Mouse (Mus musculus): Measurements from ENCODE around the gene Rwdd3. TPM values are rescaled to one million over a fixed set of nuclear protein-coding genes. Genes with fewer than 3 reads are reported as not detected.

Rwdd3 gene
- polyA plus RNA-seq, 1 experiment from 2014 or later, result 11.1 TPM

DNA sequence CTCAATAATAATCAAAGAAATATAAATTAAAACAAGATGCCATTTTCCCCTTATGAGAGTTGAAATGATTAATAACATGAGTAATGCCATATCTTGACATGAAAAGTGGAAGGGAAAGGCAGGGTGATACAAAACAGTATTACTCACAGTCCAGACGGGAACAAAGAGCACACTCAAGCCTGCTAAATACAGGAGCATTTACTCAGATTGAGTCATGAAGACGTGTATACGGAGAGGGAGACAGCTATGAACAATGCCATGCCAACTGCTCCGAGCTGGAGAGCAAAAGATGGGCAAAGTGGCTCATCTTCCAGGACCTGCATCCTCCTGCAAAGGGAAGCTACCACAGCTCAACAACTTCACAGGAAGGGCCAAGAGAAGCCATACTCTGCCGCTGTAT lies 45.0 kb downstream of the Rwdd3 start:
- ChIA-PET CTCF (no interaction called here), POLR2A (no interaction called here)
- H3K27me3 ChIP-seq, result no peaks in the 10 kb centered on the region
- no peak for TF ChIP-seq CTCF (IDR thresholded peaks at IDR 0.05)
- ATAC-seq (no peak), DNase-seq (ENCODE audit: low read depth, low spot score) (no peak)
- in situ Hi-C loops (cut with MboI; ENCODE audit: low pct_unique_long_range_greater_than_20kb), result no loop called here

DNA sequence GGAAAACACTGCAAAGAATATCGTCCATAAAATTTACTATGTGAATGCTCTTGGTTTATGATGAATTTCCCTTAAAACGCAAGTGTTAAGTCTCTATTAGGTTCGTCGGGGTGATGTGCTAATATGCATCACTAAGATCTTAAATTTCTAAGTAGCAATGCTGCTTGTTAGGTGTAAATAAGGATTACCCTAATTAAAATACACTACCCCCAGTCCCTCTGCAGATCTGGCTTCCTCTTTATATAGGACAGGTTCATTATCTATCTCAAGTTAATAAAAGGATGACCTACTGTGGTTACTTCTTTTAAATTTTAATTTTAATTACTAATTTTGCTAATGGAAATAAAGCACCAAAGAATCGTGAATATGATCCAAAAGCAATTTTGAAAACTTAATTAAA lies 50.4 kb downstream of the Rwdd3 start:
- no peak for ATAC-seq
- no peak for TF ChIP-seq CTCF (IDR thresholded peaks at IDR 0.05)
- ChIA-PET CTCF (no interaction called here), POLR2A (no interaction called here)
- DNase-seq (ENCODE audit: low read depth, low spot score), result no peak
- in situ Hi-C loops (cut with MboI; ENCODE audit: low pct_unique_long_range_greater_than_20kb), result no loop called here
- peaks cover 4% of the 10 kb centered on the region for H3K27me3 ChIP-seq

DNA sequence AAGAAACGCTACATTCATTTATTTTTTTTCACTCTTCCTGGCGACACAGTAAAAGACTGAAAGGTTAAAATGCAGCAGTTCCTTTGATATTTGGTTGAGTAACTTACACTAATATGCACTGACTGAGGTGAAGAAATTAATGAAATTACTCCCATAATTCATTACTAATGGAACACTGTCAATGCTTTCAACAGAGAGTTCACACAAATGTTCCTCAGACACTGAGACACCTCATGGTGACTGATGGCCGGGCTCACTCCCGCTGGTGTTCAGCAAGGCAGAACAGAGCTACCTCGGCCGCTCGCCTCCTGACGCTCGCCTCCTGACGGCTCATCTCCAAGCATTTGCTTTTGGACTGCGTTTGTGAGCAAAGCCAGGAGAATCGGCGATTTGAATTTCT lies 54.9 kb downstream of the Rwdd3 start:
- CTCF ChIA-PET, result no interaction called here
- in situ Hi-C loops (cut with MboI; ENCODE audit: low pct_unique_long_range_greater_than_20kb), result no loop called here
- ATAC-seq (no peak), DNase-seq (ENCODE audit: low read depth, low spot score) (no peak)
- TF ChIP-seq CTCF (IDR thresholded peaks at IDR 0.05), result no peak
- POLR2A ChIA-PET, result no interaction called here
- peaks cover 4% of the 10 kb centered on the region for H3K27me3 ChIP-seq

DNA sequence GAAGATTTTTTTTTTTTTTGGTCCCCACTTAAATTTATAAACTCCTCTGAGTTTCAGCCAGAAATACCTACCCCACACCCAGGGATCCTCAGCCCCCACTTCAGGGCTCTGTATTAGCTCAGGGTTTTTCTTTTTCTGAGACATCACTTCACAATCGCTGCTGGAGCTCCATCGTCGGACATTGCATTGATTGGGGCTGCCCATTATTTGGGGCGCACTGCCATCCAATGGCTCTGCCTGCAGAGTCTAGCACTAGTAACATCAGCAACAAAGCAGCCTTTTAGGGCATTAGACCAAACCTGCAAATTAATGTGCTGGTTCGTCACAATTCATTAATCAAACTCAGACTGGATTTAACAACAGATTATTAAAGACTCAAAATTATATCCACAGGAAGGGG lies 55.4 kb downstream of the Rwdd3 start:
- DNase-seq (ENCODE audit: low read depth, low spot score) (no peak), ATAC-seq (no peak)
- in situ Hi-C loops (cut with MboI; ENCODE audit: low pct_unique_long_range_greater_than_20kb), result no loop called here
- CTCF ChIA-PET, result interaction anchor here (1.5 kb wide), 1 partner anchor 11 kb away, joined by 9 read pairs; no protein-coding TSS in a partner anchor
- POLR2A ChIA-PET, result no interaction called here
- TF ChIP-seq CTCF (IDR thresholded peaks at IDR 0.05), result no peak
- peaks cover 4% of the 10 kb centered on the region for H3K27me3 ChIP-seq

DNA sequence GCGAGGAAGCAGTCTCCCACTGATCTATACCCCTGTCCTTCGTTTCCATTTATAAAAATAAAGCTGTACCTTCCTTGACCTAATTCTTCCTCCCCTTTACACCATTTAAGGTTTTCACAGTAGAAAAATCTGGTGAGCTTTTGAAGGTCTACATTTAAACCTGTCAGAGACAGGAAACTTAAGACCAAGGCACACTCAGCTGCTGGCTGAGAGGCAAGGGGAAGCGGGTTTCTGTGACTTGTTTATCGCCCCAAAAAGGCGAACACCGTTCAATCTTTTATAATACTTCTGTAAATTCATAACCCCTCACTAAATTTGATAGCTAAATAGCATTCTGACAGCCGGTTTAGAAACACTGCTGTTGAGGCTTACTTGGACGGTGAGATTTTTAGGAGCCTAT lies 60.4 kb downstream of the Rwdd3 start:
- POLR2A ChIA-PET, result no interaction called here
- ATAC-seq, result no peak
- H3K27me3 ChIP-seq, result peaks cover 7% of the 10 kb centered on the region
- no peak for TF ChIP-seq CTCF (IDR thresholded peaks at IDR 0.05)
- in situ Hi-C loops (cut with MboI; ENCODE audit: low pct_unique_long_range_greater_than_20kb), result no loop called here
- no peak for DNase-seq (ENCODE audit: low read depth, low spot score)
- CTCF ChIA-PET, result interaction anchor here (1.8 kb wide), 1 partner anchor 20 kb away, joined by 5 read pairs; no protein-coding TSS in a partner anchor

DNA sequence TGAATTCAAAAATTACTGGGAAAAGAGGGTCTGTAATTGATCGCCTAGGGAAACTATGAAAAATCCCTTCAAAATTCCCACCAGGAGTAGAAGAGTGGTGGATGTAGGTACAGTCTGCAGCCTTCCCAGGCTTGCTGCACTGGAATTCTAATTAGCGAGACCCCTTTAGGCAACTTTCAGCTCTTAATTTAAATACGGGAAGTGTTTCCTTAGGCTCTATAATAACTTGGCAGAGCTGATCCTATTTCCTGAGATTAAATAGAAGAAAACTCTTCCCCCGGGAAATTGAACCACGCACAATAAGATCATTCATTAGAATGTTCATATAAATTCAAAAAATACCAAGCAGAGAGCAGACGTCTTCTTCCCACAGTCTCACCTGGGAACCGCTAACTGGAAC lies 61.1 kb downstream of the Rwdd3 start:
- POLR2A ChIA-PET, result no interaction called here
- no peak for DNase-seq (ENCODE audit: low read depth, low spot score)
- in situ Hi-C loops (cut with MboI; ENCODE audit: low pct_unique_long_range_greater_than_20kb), result no loop called here
- no peak for ATAC-seq
- CTCF ChIA-PET, result interaction anchor here (1.5 to 1.8 kb wide), 2 partner anchors 17 to 19 kb away, joined by 5 read pairs; no protein-coding TSS in a partner anchor
- no peak for TF ChIP-seq CTCF (IDR thresholded peaks at IDR 0.05)
- peaks cover 7% of the 10 kb centered on the region for H3K27me3 ChIP-seq

DNA sequence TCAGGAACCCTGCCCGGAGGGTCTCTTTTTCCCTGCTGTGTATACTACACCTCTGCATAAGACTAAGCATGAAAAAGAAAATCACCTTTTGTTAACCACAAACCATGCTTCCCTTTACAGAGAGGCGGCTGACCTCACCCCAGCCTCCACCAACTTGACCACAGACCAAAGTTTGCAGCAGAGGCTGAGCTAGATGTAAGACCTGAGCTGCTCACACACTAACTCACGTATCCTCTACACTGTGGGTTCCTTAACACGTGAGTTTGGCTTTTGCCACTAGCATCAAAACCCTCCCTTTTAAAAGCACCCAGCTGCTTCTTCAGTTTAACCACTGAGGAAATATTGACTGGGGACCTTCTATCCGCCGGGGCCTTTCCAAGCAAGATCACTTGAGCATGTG lies 64.0 kb downstream of the Rwdd3 start:
- peaks cover 12% of the 10 kb centered on the region for H3K27me3 ChIP-seq
- in situ Hi-C loops (cut with MboI; ENCODE audit: low pct_unique_long_range_greater_than_20kb), result no loop called here
- ATAC-seq, result no peak
- no peak for DNase-seq (ENCODE audit: low read depth, low spot score)
- CTCF ChIA-PET, result no interaction called here
- no peak for TF ChIP-seq CTCF (IDR thresholded peaks at IDR 0.05)
- POLR2A ChIA-PET, result no interaction called here

DNA sequence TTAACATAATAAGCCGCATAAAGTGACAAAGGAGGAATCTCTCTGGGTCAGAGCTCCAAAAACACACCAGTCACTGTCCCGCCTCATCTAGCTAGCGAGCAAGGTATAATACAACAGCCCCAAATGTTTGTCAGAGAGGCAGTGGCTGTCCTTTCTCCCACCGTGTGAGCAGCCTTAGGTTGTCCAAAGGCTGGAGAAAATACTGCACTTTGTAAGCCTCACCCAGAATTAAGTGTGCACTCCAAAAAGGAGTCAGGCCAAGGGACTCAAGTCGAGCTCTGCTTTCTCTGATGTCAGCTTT lies 66.1 kb downstream of the Rwdd3 start:
- H3K27me3 ChIP-seq, result peaks cover 12% of the 10 kb centered on the region
- in situ Hi-C loops (cut with MboI; ENCODE audit: low pct_unique_long_range_greater_than_20kb), result no loop called here
- ChIA-PET CTCF (interaction anchor here (0.6 to 2.4 kb wide), 7 partner anchors 8 to 331 kb away, joined by 3 to 9 read pairs (median 5); no protein-coding TSS in a partner anchor), POLR2A (no interaction called here)
- TF ChIP-seq CTCF (IDR thresholded peaks at IDR 0.05), result no peak
- DNase-seq (ENCODE audit: low read depth, low spot score) (no peak), ATAC-seq (no peak)

Other genes with a start within 250 kb of the Rwdd3 start
- gene Tmem56, start 111.4 kb upstream of the Rwdd3 start, polyA plus RNA-seq (2021), result 0.10 TPM
- 53.5 TPM for gene Alg14, start 120.1 kb upstream of the Rwdd3 start, polyA plus RNA-seq (2021)

Measured in Patski (cell line).